Mouse (Mus musculus) myocyte (in vitro differentiated cells): ENCODE data around the gene Ccdc43.

Source experiments
- CEBPB ChIP-seq: IDR thresholded peaks from 2 replicates; pipeline ENCODE4 v1.6.1; 2011; ENCODE audit warnings: mild to moderate bottlenecking, moderate library complexity; ENCODE audit not compliant: poor library complexity, insufficient read depth, severe bottlenecking
- E2F4 ChIP-seq: IDR thresholded peaks from one replicate; pipeline ENCODE4 v1.6.1; 2011; ENCODE audit warnings: mild to moderate bottlenecking, control low read depth, moderate library complexity; ENCODE audit not compliant: insufficient read depth
- MAX ChIP-seq: IDR thresholded peaks from one replicate; pipeline ENCODE4 v1.6.1; 2011; ENCODE audit warnings: low read depth, mild to moderate bottlenecking, control low read depth
- MYOD1 ChIP-seq, 3 experiments: IDR thresholded peaks; one replicate each; pipeline ENCODE4 v1.6.1; 2011; ENCODE audit warnings: control low read depth in 2 of 3, low read depth in 2 of 3, mild to moderate bottlenecking in 2 of 3, moderate library complexity in 1 of 3; ENCODE audit not compliant: insufficient read length in 2 of 3, control insufficient read depth in 1 of 3
- MYOG ChIP-seq, 3 experiments: IDR thresholded peaks; one replicate each; pipeline ENCODE4 v1.6.1; 2011; ENCODE audit warnings: control low read depth in 2 of 3, low read depth in 2 of 3, mild to moderate bottlenecking in 2 of 3; ENCODE audit not compliant: insufficient read length in 2 of 3, control insufficient read depth in 1 of 3, insufficient read depth in 1 of 3
- POLR2A ChIP-seq: IDR thresholded peaks from one replicate; pipeline ENCODE4 v1.6.1; 2011; ENCODE audit warnings: low read depth, mild to moderate bottlenecking, control low read depth, moderate library complexity; ENCODE audit not compliant: insufficient read length
- POLR2AphosphoS2 ChIP-seq: IDR thresholded peaks from one replicate; pipeline ENCODE4 v1.6.1; 2011; ENCODE audit warnings: low read depth, control low read depth; ENCODE audit not compliant: insufficient read length
- TCF3 ChIP-seq: IDR thresholded peaks from one replicate; pipeline ENCODE4 v1.6.1; 2011; ENCODE audit warnings: low read depth, control low read depth; ENCODE audit not compliant: insufficient read length
- USF1 ChIP-seq: IDR thresholded peaks from one replicate; pipeline ENCODE4 v1.6.1; 2011; ENCODE audit warnings: low read depth, mild to moderate bottlenecking, control low read depth, moderate library complexity

DNA sequence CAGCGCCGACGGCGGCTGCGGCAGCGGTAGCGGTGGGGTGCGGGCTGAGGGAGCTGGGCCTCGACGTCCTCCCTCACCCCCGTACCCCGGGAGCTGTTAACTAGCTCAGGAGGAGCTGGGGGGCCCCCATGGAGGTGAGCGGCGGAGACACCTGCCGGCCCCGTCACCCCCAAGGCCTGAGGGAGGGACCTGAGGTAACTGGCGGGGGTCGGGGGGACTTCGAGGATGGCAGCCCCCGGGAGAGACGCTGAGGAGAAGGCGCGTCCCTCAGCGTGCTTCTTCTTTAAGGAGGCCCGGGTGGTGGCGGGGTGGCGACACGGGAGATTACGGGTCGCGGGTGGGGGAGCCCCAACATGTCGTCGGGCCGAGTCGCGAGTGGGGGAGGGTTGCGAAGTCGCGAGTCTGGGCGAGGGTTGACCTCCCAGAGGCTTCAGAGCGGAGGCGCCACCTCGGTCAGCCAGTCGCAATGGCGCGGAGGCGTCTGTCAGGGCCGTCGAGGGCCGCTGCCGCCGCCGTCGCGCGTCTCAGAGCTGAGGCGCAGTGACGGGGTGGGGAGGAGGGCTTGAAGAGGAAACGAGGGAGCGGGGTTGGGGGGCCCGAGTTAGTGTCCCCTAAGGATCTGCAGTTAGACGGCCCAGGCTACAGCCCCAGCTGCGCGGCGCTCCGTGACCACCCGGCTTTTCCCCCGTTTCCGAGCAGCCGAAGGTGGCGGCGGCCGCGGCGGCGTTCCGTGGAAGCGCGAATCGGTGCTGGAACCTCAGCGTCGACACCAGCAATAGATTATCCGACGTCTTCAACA lies 31.7 kb downstream of the Ccdc43 start:
- TF ChIP-seq TCF3 = no peak
- no peak for TF ChIP-seq E2F4
- TF ChIP-seq POLR2A = no peak
- TF ChIP-seq MAX = no peak
- TF ChIP-seq POLR2AphosphoS2 = no peak
- TF ChIP-seq CEBPB = no peak
- TF ChIP-seq MYOG (IDR thresholded peaks at IDR 0.05; ENCODE audit: control insufficient read depth in 1 of 3, insufficient read depth in 1 of 3, insufficient read length in 2 of 3, low read depth in 2 of 3) = no peak
- TF ChIP-seq MYOD1 (IDR thresholded peaks at IDR 0.05; ENCODE audit: control insufficient read depth in 1 of 3, insufficient read length in 2 of 3, low read depth in 2 of 3) = no peak
- TF ChIP-seq USF1 = no peak
